Mouse (Mus musculus) thymus, adult 2 months (tissue): ENCODE measurements around the gene Sema6d.

Source experiments
- CTCF ChIP-seq: fragments of 200-500 bp; IDR thresholded peaks from 2 replicates; pipeline ENCODE4 v1.5.1; 2012; ENCODE audit warnings: mild to moderate bottlenecking, control low read depth, low read length, moderate library complexity, borderline replicate concordance; ENCODE audit not compliant: control insufficient read depth, poor library complexity, insufficient read depth; ENCODE audit errors: extremely low read depth
- POLR2A ChIP-seq: fragments of 200-500 bp; IDR thresholded peaks from 2 replicates; pipeline ENCODE4 v1.6.1; 2012; ENCODE audit warnings: mild to moderate bottlenecking, low read length, control low read depth, moderate library complexity; ENCODE audit not compliant: control insufficient read depth, poor library complexity, insufficient read depth; ENCODE audit errors: extremely low read depth

DNA sequence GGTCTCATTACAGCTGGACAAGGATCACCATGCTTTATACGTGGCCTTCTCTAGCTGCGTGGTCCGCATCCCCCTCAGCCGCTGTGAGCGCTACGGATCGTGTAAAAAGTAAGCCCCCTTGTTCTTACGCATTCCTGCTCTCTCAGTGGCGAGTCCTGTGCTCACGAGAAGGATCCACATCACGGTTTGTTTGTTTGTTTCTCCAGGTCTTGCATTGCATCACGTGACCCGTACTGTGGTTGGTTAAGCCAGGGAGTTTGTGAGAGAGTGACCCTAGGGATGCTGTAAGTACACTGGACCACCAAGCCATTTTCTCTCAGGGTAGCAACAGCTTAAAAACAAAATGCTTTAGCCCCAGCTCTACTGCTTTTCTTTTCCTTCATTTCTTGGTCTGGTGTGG is 569.8 kb downstream of the Sema6d start:
- TF ChIP-seq POLR2A, result no peak
- TF ChIP-seq CTCF, result no peak
